Mouse (Mus musculus) adrenal gland, postnatal 10 days (tissue): ENCODE data around the gene Carm1. TPM values are rescaled to one million over a fixed set of nuclear protein-coding genes. Genes with fewer than 3 reads are reported as not detected.
"Not testable (repeated sequence)": the region's sequence is repeated elsewhere in the genome, so short reads cannot be mapped to it uniquely, and the experiment has no call there.

Experiments
- DNase-seq: peaks from one replicate; pipeline ENCODE4 v3.0.0; 2021; ENCODE audit warnings: mixed read lengths
- total RNA-seq, 2 experiments: library from RNA; stranded (reverse); gene quantifications; 2 replicates each; pipeline ENCODE4 v1.2.3; 2021

The Carm1 gene
- total RNA-seq, 2 experiments from 2014 or later: 45.1 to 65.4 TPM

- no peak for DNase-seq
Measured at GRCm38 (mm10) chr9:21537009-21537408, 9.7 kb upstream of the Carm1 start.

- no peak for DNase-seq
Measured at GRCm38 (mm10) chr9:21539981-21540753, 6.5 kb upstream of the Carm1 start.

DNA sequence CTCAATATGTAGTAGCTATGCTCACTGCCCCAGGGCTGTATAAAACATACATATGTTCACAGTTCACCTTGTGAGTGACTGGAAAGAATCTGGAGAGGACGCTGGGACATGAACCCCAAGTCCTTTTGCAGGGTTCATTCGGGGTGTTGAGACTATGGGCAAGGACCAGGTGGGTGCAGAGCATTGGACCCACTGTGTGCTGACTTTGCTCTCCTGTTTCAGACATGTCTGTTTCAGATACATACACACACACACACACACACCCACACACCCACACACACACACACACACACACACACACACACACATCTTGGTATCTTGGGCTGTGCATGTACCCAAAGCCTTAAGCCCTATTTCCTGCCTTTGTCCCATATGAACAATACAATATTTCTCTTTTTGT lies 4.7 kb upstream of the Carm1 start:
- DNase-seq: not testable (repeated sequence)

- no peak for DNase-seq
Measured at GRCm38 (mm10) chr9:21545351-21545915, 1.3 kb upstream of the Carm1 start.

- peak; percentile 100 for DNase-seq
Measured at GRCm38 (mm10) chr9:21545916-21546788, 542 bp upstream of the Carm1 start.

DNA sequence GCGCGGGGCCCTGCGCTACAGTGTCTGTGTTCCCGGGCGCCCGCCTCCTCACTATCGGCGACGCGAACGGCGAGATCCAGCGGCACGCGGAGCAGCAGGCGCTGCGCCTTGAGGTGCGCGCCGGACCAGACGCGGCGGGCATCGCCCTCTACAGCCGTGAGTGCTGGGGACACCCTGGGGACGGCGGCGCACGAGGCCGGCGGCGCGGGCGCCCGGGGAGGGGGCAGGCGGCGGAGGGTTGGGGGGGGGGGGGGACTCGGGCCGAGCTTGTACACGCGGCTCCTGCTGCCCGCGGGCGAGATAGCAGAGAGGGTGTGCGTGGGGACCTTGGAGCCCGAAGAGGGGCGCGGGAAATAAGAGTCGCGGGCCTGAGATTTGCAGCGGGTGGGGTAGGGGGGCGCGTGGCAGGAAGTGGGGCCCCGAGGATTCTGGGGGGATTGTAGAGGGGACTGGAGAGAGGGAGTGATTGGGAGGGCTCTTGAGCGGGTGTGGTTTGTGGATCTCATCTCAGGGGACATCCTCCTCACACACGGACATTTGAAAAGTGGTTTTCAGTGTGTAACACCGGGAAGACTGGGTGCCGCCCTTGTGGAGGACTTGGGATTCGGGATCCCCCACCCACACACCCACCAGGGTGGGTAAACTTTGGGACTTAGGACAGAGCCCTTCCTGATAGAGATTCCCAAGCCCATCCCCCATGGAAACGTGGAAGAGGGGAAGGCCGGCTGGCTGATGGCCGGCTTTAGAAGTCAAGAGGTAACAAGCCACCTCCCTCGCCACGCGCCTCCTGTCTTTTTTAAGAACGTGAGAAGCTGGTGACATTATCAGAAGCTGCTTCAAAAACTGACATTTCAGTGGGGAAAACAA lies 614 bp downstream of the Carm1 start:
- DNase-seq: peak; percentile 73

DNA sequence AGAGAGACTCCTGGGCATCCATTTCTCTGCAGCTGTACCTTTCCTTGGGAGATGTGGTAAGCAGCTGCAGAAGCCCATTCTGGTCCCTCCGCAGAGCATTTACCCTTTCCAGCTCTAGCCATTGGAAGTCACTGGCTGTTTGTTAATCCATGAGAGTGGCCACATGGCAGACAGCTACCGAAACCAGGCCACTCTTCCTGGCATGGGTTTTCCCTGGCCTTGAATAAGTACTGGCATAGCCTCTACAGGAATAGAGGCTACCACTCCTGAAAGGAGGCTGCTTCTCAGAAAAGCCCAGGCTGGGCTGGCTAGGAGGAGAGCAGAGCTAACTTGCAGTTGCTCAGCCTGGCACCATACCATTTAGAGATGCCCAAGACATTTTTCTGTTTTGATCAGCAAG lies 4.4 kb downstream of the Carm1 start:
- DNase-seq: no peak

GRCm38 (mm10) chr9:21553607-21554273 lies 7.0 kb downstream of the Carm1 start:
- no peak for DNase-seq

DNA sequence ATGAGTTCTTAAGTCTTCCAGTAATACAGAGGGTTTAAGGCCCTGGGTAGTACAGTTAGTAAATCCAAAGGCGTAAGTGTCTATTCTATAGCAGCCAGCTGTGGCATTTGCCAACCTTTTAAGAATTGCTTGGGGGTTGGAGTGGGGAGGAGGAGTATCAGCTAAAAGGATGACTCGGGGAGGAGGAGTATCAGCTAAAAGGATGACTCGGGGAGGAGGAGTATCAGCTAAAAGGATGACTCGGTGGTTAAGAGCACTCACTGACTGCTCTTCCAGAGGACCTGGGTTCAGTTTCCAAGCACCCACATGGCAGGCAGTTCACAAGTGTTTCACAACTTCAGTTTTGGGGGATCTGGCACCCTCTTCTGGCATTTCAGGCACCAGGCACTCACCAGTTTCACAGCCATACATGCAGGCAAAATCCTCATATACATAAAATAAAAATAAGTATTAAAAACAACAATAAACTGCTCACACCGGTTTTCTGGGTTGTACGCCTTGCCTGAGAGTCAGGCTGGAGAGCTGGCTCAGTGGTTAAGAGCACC lies 8.6 kb downstream of the Carm1 start:
- DNase-seq: no peak

DNA sequence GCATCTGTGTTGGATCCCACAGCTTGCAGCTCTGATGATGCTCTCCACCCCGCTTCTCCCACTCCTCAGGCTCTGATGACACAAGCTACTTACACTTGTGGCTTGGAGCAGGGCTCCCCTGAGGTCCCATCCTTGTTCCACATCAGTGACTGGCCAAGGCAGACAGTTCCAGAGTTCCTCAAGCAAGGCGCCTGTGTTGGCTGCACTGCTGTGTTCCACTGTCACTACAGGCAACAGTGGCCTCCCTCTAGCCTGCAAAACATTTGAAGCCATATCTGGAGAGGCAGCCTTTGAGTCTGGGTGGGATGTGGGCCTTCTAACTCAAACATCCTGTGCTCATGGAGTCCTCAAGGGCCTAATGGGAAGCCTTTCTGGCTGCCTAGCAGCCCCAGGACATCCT lies 10.3 kb downstream of the Carm1 start:
- no peak for DNase-seq

DNA sequence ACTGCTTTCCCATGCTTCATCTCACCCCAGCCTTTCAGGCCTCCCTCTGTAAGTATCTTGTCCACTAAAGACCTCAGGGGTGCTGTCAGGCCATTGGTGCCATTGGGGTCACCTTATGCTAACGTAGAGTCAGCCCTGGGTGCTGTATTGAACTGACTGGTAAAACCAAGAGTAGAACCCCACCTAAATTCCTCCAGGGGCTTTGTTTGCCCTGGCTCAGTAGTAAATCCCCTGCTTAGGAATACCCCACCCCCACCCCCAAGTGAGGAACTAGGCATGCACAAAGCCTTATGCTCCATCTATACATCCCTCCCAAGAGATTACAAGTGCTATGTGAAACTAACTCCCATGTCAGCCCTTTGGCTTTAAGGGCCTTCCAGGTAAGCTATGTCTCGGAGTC lies 10.9 kb downstream of the Carm1 start:
- DNase-seq: no peak

DNA sequence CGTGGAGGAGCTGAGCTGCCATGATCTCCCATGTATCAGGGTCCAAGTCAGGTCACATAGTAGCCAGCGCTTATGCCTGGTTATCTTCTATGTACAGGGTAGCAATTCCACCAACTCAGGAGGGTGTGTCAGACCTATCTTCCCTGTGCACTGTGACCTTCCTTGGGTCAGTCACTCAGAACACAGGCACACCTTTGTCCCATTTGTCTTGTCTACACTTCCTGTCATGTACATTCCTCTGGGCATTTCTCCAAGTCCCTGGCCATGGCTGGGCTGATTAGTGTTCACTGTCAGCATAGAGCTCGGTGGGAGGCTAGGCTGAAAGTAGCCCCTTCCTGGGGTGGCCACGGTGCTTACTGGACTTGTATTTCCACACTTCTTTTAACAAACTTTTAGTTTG lies 11.7 kb downstream of the Carm1 start:
- peak; percentile 53 for DNase-seq

DNA sequence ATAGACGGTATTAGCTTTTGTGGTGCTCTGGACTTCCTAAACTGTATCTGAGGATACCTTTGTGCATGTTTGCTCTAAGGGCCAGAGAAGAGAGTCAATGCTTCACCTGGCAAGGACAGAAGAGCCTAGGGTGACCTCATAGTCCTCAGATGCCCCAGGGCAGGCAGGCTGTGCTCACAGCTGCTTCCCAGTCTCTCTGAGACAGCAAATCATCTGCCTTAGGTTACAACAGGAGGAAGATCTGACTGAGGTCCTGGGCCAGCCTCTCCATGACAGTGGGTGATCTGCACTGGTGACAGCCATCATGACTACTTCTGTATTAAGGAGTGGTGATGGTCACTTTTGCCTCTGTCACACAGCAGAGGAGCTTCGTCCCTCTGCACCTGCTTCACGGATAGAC lies 12.5 kb downstream of the Carm1 start:
- DNase-seq: no peak

DNA sequence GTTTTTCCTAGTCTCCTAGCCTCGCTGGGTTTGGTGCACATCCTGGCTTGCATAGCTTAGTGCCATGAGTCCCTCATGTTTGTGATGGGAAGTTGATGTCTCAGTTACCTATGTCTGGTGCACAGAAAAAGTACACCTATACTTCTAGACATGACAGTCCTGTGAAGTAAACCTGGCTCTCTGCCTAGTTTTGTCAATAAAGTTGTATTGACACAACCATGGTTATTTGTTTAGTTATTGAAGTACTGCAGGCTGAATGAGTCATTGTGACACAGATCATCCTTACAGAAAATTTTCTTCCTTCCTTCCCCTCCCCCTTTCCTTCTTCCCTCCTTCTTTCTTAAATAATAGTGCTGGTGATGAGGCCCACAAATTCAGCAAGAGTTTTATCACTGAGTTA lies 17.7 kb downstream of the Carm1 start:
- no peak for DNase-seq

DNA sequence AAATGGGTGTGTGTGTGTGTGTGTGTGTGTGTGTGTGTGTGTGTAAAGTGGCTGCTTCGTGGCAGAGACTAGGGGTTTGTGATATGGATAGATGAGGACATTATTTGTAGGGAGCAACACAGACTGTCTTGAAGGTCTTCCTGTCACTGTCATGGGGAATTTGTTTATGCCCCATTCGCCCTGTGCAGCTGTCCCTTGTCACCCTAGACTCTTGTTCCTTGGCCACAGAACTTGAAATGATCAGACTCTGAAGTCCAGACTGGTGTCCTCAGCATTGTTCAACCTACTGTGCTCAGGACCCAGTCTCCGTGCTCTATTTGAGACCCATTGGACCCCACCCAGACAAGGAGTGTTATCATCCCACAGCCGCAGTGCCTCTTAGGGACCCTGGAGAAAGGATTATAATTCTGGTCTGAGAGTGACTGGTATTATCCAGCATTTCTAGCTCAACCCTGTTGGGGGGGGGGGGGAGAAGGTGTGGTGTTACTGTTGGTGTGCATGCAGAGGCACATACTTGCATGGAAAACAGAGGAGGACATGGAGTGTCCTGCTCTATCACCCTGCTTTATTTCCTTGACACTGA lies 18.4 kb downstream of the Carm1 start:
- DNase-seq: no peak

DNA sequence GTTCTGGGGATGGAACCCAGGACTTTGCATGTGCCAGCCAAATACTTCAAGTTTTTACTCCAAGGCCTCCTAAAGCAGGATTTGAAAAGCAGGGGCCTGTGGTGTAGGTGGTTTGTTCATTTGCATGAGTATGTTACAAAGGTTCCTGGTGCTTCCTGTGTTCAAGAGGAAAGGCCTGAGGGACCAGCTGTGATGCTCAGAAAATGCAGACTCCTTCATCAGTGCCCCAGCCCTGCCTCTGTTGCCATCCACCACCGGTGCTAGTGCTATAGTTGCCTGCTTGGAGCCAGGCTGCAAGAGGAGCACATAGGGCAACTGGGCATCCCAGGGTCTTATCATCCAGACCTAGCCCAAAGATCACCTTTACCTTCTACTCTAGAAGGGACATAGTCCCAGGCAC lies 19.8 kb downstream of the Carm1 start:
- no peak for DNase-seq

GRCm38 (mm10) chr9:21567051-21567450 lies 20.4 kb downstream of the Carm1 start:
- DNase-seq: no peak

DNA sequence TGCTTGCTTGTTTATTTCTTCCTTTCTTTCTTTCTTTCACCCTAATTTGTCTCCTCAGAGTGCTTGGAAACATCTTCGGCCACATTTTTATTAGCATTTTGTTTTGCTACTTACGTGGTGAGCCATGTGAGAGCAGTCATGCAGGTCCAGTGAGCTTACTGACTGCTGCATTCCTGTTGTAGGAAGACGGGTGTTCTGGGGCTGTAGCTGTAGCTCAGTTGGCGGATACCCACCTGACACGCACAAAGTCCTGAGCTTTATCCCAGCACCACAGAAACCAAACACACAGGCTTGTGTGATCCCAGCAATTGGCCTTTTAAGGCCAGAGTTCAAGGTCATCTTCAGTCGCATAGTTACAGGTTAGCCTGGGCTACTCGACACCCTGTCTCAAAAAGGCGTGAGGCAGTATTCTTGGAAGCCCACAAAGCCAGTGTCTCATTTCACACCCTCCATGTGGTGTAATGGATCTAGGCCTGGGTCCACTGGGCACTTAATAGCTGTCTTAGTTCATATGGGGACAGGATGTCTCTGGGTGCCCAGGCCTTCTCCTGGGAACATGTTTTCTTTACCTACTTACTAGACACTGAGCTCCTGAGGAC lies 22.1 kb downstream of the Carm1 start:
- DNase-seq: no peak

DNA sequence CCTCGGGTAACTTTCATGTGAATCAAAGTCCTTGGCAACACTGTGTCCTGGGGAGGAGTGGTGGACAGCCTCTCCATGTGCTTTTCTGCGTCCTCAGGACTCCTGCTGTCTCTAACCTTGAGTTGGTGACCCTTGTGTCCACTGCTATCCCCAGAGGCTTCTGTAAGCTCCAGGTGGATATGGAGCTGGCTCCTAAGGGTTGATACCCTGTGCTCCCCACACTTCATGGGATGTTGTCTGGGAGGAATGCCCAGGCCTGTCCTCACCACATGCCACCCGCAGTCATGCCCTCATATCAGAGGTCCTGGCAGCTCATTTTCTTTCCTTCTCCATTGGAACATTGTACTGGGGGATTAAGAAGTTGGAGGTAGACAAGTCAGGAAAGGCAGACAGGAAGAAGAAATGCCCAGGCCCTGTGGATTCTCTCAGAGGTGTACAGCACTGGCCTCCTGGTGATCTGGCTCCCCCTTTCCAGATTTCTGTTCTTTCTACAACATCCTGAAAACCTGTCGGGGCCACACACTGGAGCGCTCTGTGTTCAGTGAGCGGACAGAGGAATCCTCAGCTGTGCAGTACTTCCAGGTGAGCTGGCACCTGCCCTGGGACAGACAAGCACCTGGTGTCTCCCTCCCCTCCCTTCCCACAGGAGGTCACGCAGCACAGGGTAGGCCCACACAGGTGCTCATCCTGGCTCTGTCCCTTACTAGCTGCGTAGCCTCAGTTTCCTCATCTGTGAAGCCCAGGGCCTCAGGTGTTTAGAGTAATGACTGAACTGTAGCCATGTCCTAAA lies 27.5 kb downstream of the Carm1 start:
- DNase-seq: no peak

DNA sequence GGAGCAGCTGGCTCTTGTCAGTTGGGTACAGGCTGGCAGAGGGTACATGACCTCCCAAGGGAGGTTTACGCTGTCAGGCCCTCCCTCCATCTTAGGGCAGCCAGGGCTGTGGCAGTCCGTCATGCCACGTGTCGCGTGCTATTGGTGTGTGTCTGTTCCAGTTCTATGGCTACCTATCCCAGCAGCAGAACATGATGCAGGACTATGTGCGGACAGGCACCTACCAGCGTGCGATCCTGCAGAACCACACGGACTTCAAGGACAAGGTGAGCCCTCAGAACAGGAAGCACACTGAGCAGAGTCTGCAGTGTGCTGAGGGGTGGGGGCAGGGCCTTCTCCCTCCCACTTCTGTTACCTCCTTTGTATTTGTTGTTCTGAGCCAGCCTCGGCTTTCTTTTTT lies 28.6 kb downstream of the Carm1 start:
- DNase-seq: no peak
